Mouse (Mus musculus) limb, embryonic 13.5 days (tissue): ENCODE data around the gene Vegfa. TPM values are rescaled to one million over a fixed set of nuclear protein-coding genes. Genes with fewer than 3 reads are reported as not detected.

Experiments
- ATAC-seq: fragments of 200-750 bp; cut with Nextera tagmentation; 2 replicates; pipeline ENCODE4 v1.8.0; 2017; ENCODE audit warnings: low read depth, moderate number of reproducible peaks, moderate TSS enrichment; ENCODE audit not compliant: low FRiP score
- H3K27ac ChIP-seq: fragments of 300-500 bp; sonication (generic); 2 replicates; pipeline ENCODE4 v1.5.1; 2015; ENCODE audit warnings: inconsistent platforms, mild to moderate bottlenecking, moderate library complexity
- H3K27me3 ChIP-seq: fragments of 300-500 bp; sonication (generic); 2 replicates; pipeline ENCODE4 v1.6.1; 2015; ENCODE audit warnings: mild to moderate bottlenecking, inconsistent platforms
- H3K36me3 ChIP-seq: fragments of 300-500 bp; sonication (generic); 2 replicates; pipeline ENCODE4 v1.6.1; 2015; ENCODE audit warnings: inconsistent platforms, mild to moderate bottlenecking, moderate library complexity
- H3K4me1 ChIP-seq: fragments of 300-500 bp; sonication (generic); 2 replicates; pipeline ENCODE4 v1.6.1; 2015; ENCODE audit warnings: inconsistent platforms
- H3K4me2 ChIP-seq: fragments of 300-500 bp; sonication (generic); replicated peaks from 2 replicates; pipeline ENCODE4 v1.6.1; 2015; ENCODE audit warnings: inconsistent platforms, mild to moderate bottlenecking, moderate library complexity
- H3K4me3 ChIP-seq: fragments of 300-500 bp; sonication (generic); 2 replicates; pipeline ENCODE4 v1.5.1; 2015; ENCODE audit warnings: moderate library complexity, mild to moderate bottlenecking, inconsistent platforms
- H3K9ac ChIP-seq: fragments of 300-500 bp; sonication (generic); 2 replicates; pipeline ENCODE4 v1.6.1; 2015; ENCODE audit warnings: mild to moderate bottlenecking, inconsistent platforms
- H3K9me3 ChIP-seq: fragments of 300-500 bp; sonication (generic); 2 replicates; pipeline ENCODE4 v1.6.1; 2016; ENCODE audit warnings: inconsistent platforms
- WGBS: fragments of 180-500 bp; shearing (Covaris S2); methylation state at CpG from one replicate; pipeline ENCODE4 v1.1.7; 2015; 5-methylcytosine and 5-hydroxymethylcytosine counted together
- polyA plus RNA-seq: library from polyadenylated mRNA; unstranded; fragments of >200 nt; fragmentation: Nextera tagmentation; extraction: Ambion mirVana; gene quantifications from 2 replicates; pipeline ENCODE4 v1.2.1, GENCODE M21; 2015

Vegfa gene
- polyA plus RNA-seq, 1 experiment from 2014 or later = 4.6 TPM

GRCm38 (mm10) chr17:46048184-46048583, 16.0 kb upstream of the Vegfa start:
- Histone ChIP-seq H3K4me3 (no peak overlapping the region), H3K27me3 (no peaks in the 10 kb centered on the region), H3K4me2 (no peak overlapping the region), H3K36me3 (no peaks in the 10 kb centered on the region), H3K9ac (no peak overlapping the region), H3K4me1 (peaks cover 15% of the 10 kb centered on the region), H3K27ac (no peak overlapping the region), H3K9me3 (no peaks in the 10 kb centered on the region)
- WGBS = 96% methylated on average over 4 of the region's 4 CpGs
- no peak for ATAC-seq

GRCm38 (mm10) chr17:46045742-46046141, 13.6 kb upstream of the Vegfa start:
- 85% methylated on average over 8 of the region's 8 CpGs for WGBS
- no peak for ATAC-seq
- no peaks in the 10 kb centered on the region for H3K36me3 ChIP-seq
- no peak overlapping the region for H3K27ac ChIP-seq
- no peaks in the 10 kb centered on the region for H3K27me3 ChIP-seq
- no peak overlapping the region for H3K4me3 ChIP-seq
- H3K4me2 ChIP-seq = no peak overlapping the region
- no peak overlapping the region for H3K9ac ChIP-seq
- H3K4me1 ChIP-seq = peaks cover 10% of the 10 kb centered on the region
- H3K9me3 ChIP-seq = no peaks in the 10 kb centered on the region

GRCm38 (mm10) chr17:46044953-46045352, 12.8 kb upstream of the Vegfa start:
- no peaks in the 10 kb centered on the region for H3K9me3 ChIP-seq
- H3K27me3 ChIP-seq = no peaks in the 10 kb centered on the region
- no peak overlapping the region for H3K9ac ChIP-seq
- H3K36me3 ChIP-seq = no peaks in the 10 kb centered on the region
- peaks cover 10% of the 10 kb centered on the region for H3K4me1 ChIP-seq
- H3K4me2 ChIP-seq = no peak overlapping the region
- no peak for ATAC-seq
- H3K4me3 ChIP-seq = no peak overlapping the region
- WGBS = 93% methylated on average over 5 of the region's 5 CpGs
- no peak overlapping the region for H3K27ac ChIP-seq

- 85% methylated on average over 8 of the region's 8 CpGs for WGBS
- Histone ChIP-seq H3K27ac (no peak overlapping the region), H3K9me3 (no peaks in the 10 kb centered on the region), H3K4me3 (no peak overlapping the region), H3K27me3 (no peaks in the 10 kb centered on the region), H3K4me1 (no peaks in the 10 kb centered on the region; the same call in 1 of the 2 replicates), H3K36me3 (no peaks in the 10 kb centered on the region), H3K4me2 (no peak overlapping the region), H3K9ac (no peak overlapping the region)
- no peak for ATAC-seq
Observed at GRCm38 (mm10) chr17:46042158-46042557, 10.0 kb upstream of the Vegfa start.

GRCm38 (mm10) chr17:46041679-46042078, 9.5 kb upstream of the Vegfa start:
- Histone ChIP-seq H3K9ac (no peak overlapping the region), H3K9me3 (no peaks in the 10 kb centered on the region), H3K36me3 (no peaks in the 10 kb centered on the region), H3K4me1 (no peaks in the 10 kb centered on the region; the same call in 1 of the 2 replicates), H3K27me3 (no peaks in the 10 kb centered on the region), H3K4me3 (no peak overlapping the region), H3K27ac (no peak overlapping the region), H3K4me2 (no peak overlapping the region)
- 84% methylated on average over 3 of the region's 3 CpGs for WGBS
- no peak for ATAC-seq

- Histone ChIP-seq H3K36me3 (no peaks in the 10 kb centered on the region), H3K4me3 (no peak overlapping the region), H3K27ac (no peak overlapping the region), H3K9ac (no peak overlapping the region), H3K4me2 (no peak overlapping the region), H3K9me3 (no peaks in the 10 kb centered on the region), H3K27me3 (no peaks in the 10 kb centered on the region), H3K4me1 (no peaks in the 10 kb centered on the region; the same call in 1 of the 2 replicates)
- WGBS = 61% methylated on average over 5 of the region's 5 CpGs
- ATAC-seq = no peak
Observed at GRCm38 (mm10) chr17:46041223-46041622, 9.1 kb upstream of the Vegfa start.

GRCm38 (mm10) chr17:46040561-46040960, 8.4 kb upstream of the Vegfa start:
- no peak overlapping the region for H3K27ac ChIP-seq
- 52% methylated on average over 6 of the region's 6 CpGs for WGBS
- H3K4me1 ChIP-seq = no peaks in the 10 kb centered on the region; the same call in 1 of the 2 replicates
- H3K4me2 ChIP-seq = no peak overlapping the region
- H3K4me3 ChIP-seq = no peak overlapping the region
- no peaks in the 10 kb centered on the region for H3K9me3 ChIP-seq
- no peak overlapping the region for H3K9ac ChIP-seq
- no peaks in the 10 kb centered on the region for H3K36me3 ChIP-seq
- no peaks in the 10 kb centered on the region for H3K27me3 ChIP-seq
- no peak for ATAC-seq

GRCm38 (mm10) chr17:46038906-46039305, 6.7 kb upstream of the Vegfa start:
- H3K36me3 ChIP-seq = no peaks in the 10 kb centered on the region

GRCm38 (mm10) chr17:46036400-46036799, 4.2 kb upstream of the Vegfa start:
- Histone ChIP-seq H3K27ac (no peak overlapping the region), H3K4me3 (no peak overlapping the region), H3K27me3 (no peaks in the 10 kb centered on the region), H3K4me1 (peaks cover 18% of the 10 kb centered on the region), H3K36me3 (no peaks in the 10 kb centered on the region), H3K9ac (no peak overlapping the region), H3K4me2 (no peak overlapping the region), H3K9me3 (no peaks in the 10 kb centered on the region)
- ATAC-seq = no peak
- WGBS = 85% methylated on average over 6 of the region's 6 CpGs

More at GRCm38 (mm10) chr17:46038906-46039305, 6.7 kb upstream of the Vegfa start:
- ATAC-seq = no peak
- H3K27me3 ChIP-seq = no peaks in the 10 kb centered on the region
- H3K4me3 ChIP-seq = no peak overlapping the region
- no peak overlapping the region for H3K27ac ChIP-seq
- no peak overlapping the region for H3K4me2 ChIP-seq
- 28% methylated on average over 3 of the region's 3 CpGs for WGBS
- H3K9ac ChIP-seq = no peak overlapping the region
- H3K4me1 ChIP-seq = peaks cover 4% of the 10 kb centered on the region
- no peaks in the 10 kb centered on the region for H3K9me3 ChIP-seq

- no peaks in the 10 kb centered on the region for H3K9me3 ChIP-seq
- H3K36me3 ChIP-seq = no peaks in the 10 kb centered on the region
- H3K4me3 ChIP-seq = no peak overlapping the region
- 43% methylated on average over 6 of the region's 6 CpGs for WGBS
- peak overlapping the region; percentile 46; the same call in 1 of the 2 replicates for H3K9ac ChIP-seq
- H3K27me3 ChIP-seq = no peaks in the 10 kb centered on the region
- H3K4me1 ChIP-seq = peaks cover 26% of the 10 kb centered on the region
- H3K4me2 ChIP-seq = peak overlapping the region; percentile 92; the same call in 1 of the 2 replicates
- no peak overlapping the region for H3K27ac ChIP-seq
- no peak for ATAC-seq
Observed at GRCm38 (mm10) chr17:46034110-46034509, 1.9 kb upstream of the Vegfa start.

- Histone ChIP-seq H3K4me2 (peak overlapping the region; percentile 92), H3K4me3 (0 out of 2 replicates have a peak overlapping the region, but pooled peaks have one; percentile 92), H3K9me3 (no peaks in the 10 kb centered on the region), H3K9ac (peak overlapping the region; percentile 46; the same call in 1 of the 2 replicates), H3K4me1 (peaks cover 31% of the 10 kb centered on the region), H3K27ac (no peak overlapping the region), H3K27me3 (no peaks in the 10 kb centered on the region), H3K36me3 (no peaks in the 10 kb centered on the region)
- WGBS = 14% methylated on average over 2 of the region's 2 CpGs
- ATAC-seq = no peak
Observed at GRCm38 (mm10) chr17:46033607-46034006, 1.4 kb upstream of the Vegfa start.

- Histone ChIP-seq H3K4me1 (peaks cover 36% of the 10 kb centered on the region), H3K9me3 (no peaks in the 10 kb centered on the region), H3K36me3 (no peaks in the 10 kb centered on the region), H3K27me3 (no peaks in the 10 kb centered on the region), H3K27ac (no peak overlapping the region), H3K9ac (peak overlapping the region; percentile 46), H3K4me3 (peak overlapping the region; percentile 92; the same call in 1 of the 2 replicates), H3K4me2 (peak overlapping the region; percentile 92)
- no peak for ATAC-seq
- 51% methylated on average over 6 of the region's 6 CpGs for WGBS
Observed at GRCm38 (mm10) chr17:46033122-46033521, 953 bp upstream of the Vegfa start.

GRCm38 (mm10) chr17:46031621-46032211, 453 bp downstream of the Vegfa start:
- no peak for ATAC-seq
- H3K4me2 ChIP-seq = peak overlapping the region; percentile 92
- H3K9ac ChIP-seq = peak overlapping the region; percentile 99
- WGBS = 1% methylated on average over 50 of the region's 50 CpGs
- H3K36me3 ChIP-seq = no peaks in the 10 kb centered on the region
- H3K27me3 ChIP-seq = no peaks in the 10 kb centered on the region
- peak overlapping the region; percentile 92 for H3K4me3 ChIP-seq
- H3K9me3 ChIP-seq = no peaks in the 10 kb centered on the region
- H3K27ac ChIP-seq = peak overlapping the region; percentile 98
- peaks cover 50% of the 10 kb centered on the region for H3K4me1 ChIP-seq
